ENCODE assay signal across 8 mouse cellular contexts in the genomic region with DNA sequence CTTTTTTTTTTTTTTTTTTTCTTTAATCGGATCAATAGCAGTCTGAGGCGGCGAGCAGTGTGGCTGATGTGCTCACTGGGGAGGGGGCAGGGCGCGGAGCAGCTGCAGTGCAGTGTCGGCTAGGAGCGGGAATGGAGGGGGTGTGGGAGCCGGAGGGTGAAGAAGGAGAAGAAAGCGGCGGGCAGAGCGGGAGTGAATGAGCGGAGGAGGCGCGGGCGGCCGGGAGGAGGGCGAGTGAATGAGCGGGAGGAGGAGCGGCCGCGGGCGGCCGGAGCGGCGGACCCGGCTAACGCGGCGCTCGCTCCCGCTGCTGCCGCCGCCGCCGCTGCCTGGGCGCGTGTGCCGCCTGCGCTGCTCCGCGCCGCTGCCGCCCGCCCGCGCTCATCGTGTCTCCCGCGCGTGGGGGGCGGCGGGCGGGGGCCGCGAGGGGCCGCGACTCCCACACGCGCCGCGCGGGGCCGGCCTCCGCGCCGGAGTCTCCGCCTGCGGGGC. TPM values are rescaled to one million over a fixed set of nuclear protein-coding genes. Genes with fewer than 3 reads are reported as not detected.
DNase-seq lines count a peak whose midpoint lies in the region; ATAC-seq and TF ChIP-seq lines count a peak whose summit lies in the region.

Nova1 (minus strand) TSS at position 74 of the 492 bp plus-strand sequence.

- 9% methylated on average over 44 of the region's 68 CpGs for WGBS in heart, embryonic 12.5 days
- WGBS in kidney, embryonic 16.5 days: under 1% methylated on average over 26 of the region's 68 CpGs
- 16% methylated on average over 46 of the region's 68 CpGs for WGBS in liver, adult 2 months
- WGBS in neural tube, embryonic 12.5 days: 0% methylated on average over 13 of the region's 68 CpGs

- peak within 1 kb of the TSS; percentile 75 for H3K4me2 ChIP-seq in heart, embryonic 12.5 days
- peak within 1 kb of the TSS; percentile 92 for H3K4me2 ChIP-seq in kidney, embryonic 16.5 days (replicated peaks; ENCODE audit: low read depth, low read length)
- peak within 1 kb of the TSS; percentile 68 for H3K4me2 ChIP-seq in neural tube, embryonic 12.5 days (replicated peaks)

- peak; percentile 16 for DNase-seq in thymus, postnatal 14 days
- DNase-seq in thymus, postnatal 0 days (ENCODE audit: low spot score): no peak
- no peak for DNase-seq in liver, adult 2 months (ENCODE audit: extremely low read depth, low read depth, low spot score)
- peak; percentile 25 for DNase-seq in urinary bladder, adult 2 months (ENCODE audit: low spot score)

- H3K9ac ChIP-seq in heart, embryonic 12.5 days: peak within 1 kb of the TSS; percentile 87
- peak within 1 kb of the TSS; percentile 71 for H3K9ac ChIP-seq in kidney, embryonic 16.5 days (replicated peaks; ENCODE audit: low read length)
- peak within 1 kb of the TSS; percentile 71 for H3K9ac ChIP-seq in liver, adult 2 months (ENCODE audit: low read depth, low read length)
- peak within 1 kb of the TSS; percentile 92 for H3K9ac ChIP-seq in neural tube, embryonic 12.5 days

- no peaks in the 10 kb centered on the region for H3K27me3 ChIP-seq in heart, embryonic 12.5 days (replicated peaks)
- peaks cover 7% of the 10 kb centered on the region; the same call in 1 of the 2 replicates for H3K27me3 ChIP-seq in kidney, embryonic 16.5 days (ENCODE audit: insufficient read depth, low read length)
- H3K27me3 ChIP-seq in liver, adult 2 months (ENCODE audit: control insufficient read depth, insufficient read depth, low read length): peaks cover 8% of the 10 kb centered on the region; the same call in 1 of the 2 replicates
- no peaks in the 10 kb centered on the region for H3K27me3 ChIP-seq in neural tube, embryonic 12.5 days (replicated peaks)

- no peaks in the 10 kb centered on the region for H3K36me3 ChIP-seq in heart, embryonic 12.5 days
- no peaks in the 10 kb centered on the region for H3K36me3 ChIP-seq in kidney, embryonic 16.5 days (ENCODE audit: insufficient read depth, low read length)
- H3K36me3 ChIP-seq in liver, adult 2 months (ENCODE audit: control insufficient read depth, insufficient read depth, low read length): no peaks in the 10 kb centered on the region
- no peaks in the 10 kb centered on the region for H3K36me3 ChIP-seq in neural tube, embryonic 12.5 days

- H3K4me3 ChIP-seq in embryonic fibroblast, embryonic 13.5 days (ENCODE audit: insufficient read depth, low read length): peak within 1 kb of the TSS; percentile 92
- peak within 1 kb of the TSS; percentile 90 for H3K4me3 ChIP-seq in heart, embryonic 12.5 days
- peak within 1 kb of the TSS; percentile 79 for H3K4me3 ChIP-seq in kidney, embryonic 16.5 days (ENCODE audit: low read length)
- H3K4me3 ChIP-seq in liver, adult 2 months (ENCODE audit: insufficient read depth, low read depth, low read length): peak within 1 kb of the TSS; percentile 99
- peak within 1 kb of the TSS; percentile 77 for H3K4me3 ChIP-seq in neural tube, embryonic 12.5 days

- H3K9me3 ChIP-seq in heart, embryonic 12.5 days (replicated peaks): no peaks in the 10 kb centered on the region
- no peaks in the 10 kb centered on the region for H3K9me3 ChIP-seq in kidney, embryonic 16.5 days (ENCODE audit: low read length)
- H3K9me3 ChIP-seq in neural tube, embryonic 12.5 days: no peaks in the 10 kb centered on the region

- H3K27ac ChIP-seq in embryonic fibroblast, embryonic 13.5 days (ENCODE audit: insufficient read depth, low read length): no peak within 1 kb of the TSS
- peak within 1 kb of the TSS; percentile 82 for H3K27ac ChIP-seq in heart, embryonic 12.5 days (ENCODE audit: poor library complexity, severe bottlenecking)
- peak within 1 kb of the TSS; percentile 56 for H3K27ac ChIP-seq in kidney, embryonic 16.5 days (ENCODE audit: low read length)
- H3K27ac ChIP-seq in liver, adult 2 months (replicated peaks; ENCODE audit: insufficient read depth, low read depth, low read length): no peak within 1 kb of the TSS
- H3K27ac ChIP-seq in neural tube, embryonic 12.5 days: peak within 1 kb of the TSS; percentile 94

- H3K4me1 ChIP-seq in embryonic fibroblast, embryonic 13.5 days (ENCODE audit: control insufficient read depth, insufficient read depth, low read length): no peaks in the 10 kb centered on the region; the same call in 1 of the 2 replicates
- H3K4me1 ChIP-seq in heart, embryonic 12.5 days (replicated peaks): no peaks in the 10 kb centered on the region
- peaks cover 7% of the 10 kb centered on the region for H3K4me1 ChIP-seq in kidney, embryonic 16.5 days (ENCODE audit: insufficient read depth, low read length)
- peaks cover 2% of the 10 kb centered on the region; the same call in 1 of the 2 replicates for H3K4me1 ChIP-seq in liver, adult 2 months (ENCODE audit: control insufficient read depth, insufficient read depth, low read length)
- 0 out of 2 replicates have a peak, but pooled peaks cover 3% of the 10 kb centered on the region for H3K4me1 ChIP-seq in neural tube, embryonic 12.5 days

- ATAC-seq in heart, embryonic 12.5 days (ENCODE audit: insufficient number of reproducible peaks, low FRiP score): peak; percentile 67
- ATAC-seq in kidney, embryonic 16.5 days (ENCODE audit: low FRiP score, low TSS enrichment): peak; percentile 87
- ATAC-seq in neural tube, embryonic 12.5 days (ENCODE audit: low FRiP score, low read depth): peak; percentile 84

- no peaks in the 10 kb centered on the region for H3K79me2 ChIP-seq in liver, adult 2 months (ENCODE audit: control insufficient read depth, insufficient read depth, low read length)

- TF ChIP-seq POLR2A in embryonic fibroblast, embryonic 13.5 days (IDR thresholded peaks at IDR 0.05; ENCODE audit: low read depth, low read length): no peak
- TF ChIP-seq POLR2A in liver, adult 2 months (IDR thresholded peaks at IDR 0.05; ENCODE audit: extremely low read depth, insufficient read depth, low read length): no peak

- no peak for TF ChIP-seq CTCF in embryonic fibroblast, embryonic 13.5 days (IDR thresholded peaks at IDR 0.05; ENCODE audit: borderline replicate concordance, insufficient read depth, low read length)
- no peak for TF ChIP-seq CTCF in liver, adult 2 months (IDR thresholded peaks at IDR 0.05; ENCODE audit: low read depth, low read length)

RNA-seq across cellular contexts. Expression of gene Nova1, which starts in this region (rescaled TPM):
- polyA plus RNA-seq in thymus, postnatal 0 days (2015; fragmentation: Nextera tagmentation; extraction: Ambion mirVana): 0.13 and 0.20 TPM in 2 replicates
- 3.5 and 5.9 TPM in 2 replicates for polyA plus RNA-seq in embryonic fibroblast, embryonic 13.5 days (2011; ENCODE audit: insufficient read length, low read depth, missing spikeins)
- 1.6 and 2.1 TPM in 2 replicates for polyA plus RNA-seq in heart, embryonic 12.5 days (2016; fragmentation: Nextera tagmentation; extraction: Ambion mirVana)
- 1.1 and 1.7 TPM in 2 replicates for polyA plus RNA-seq in kidney, embryonic 16.5 days (2015; fragmentation: Nextera tagmentation; extraction: Ambion mirVana)
- not detected in 2 replicates for total RNA-seq in liver, adult 2 months (2014; rRNA removed)
- not detected in 2 replicates for polyA plus RNA-seq in liver, adult 2 months (2012; rRNA removed)
- 58.1 and 59.7 TPM in 2 replicates for polyA plus RNA-seq in neural tube, embryonic 12.5 days (2016; fragmentation: Nextera tagmentation; extraction: Ambion mirVana)
- 0.96 and 0.97 TPM in 2 replicates for polyA plus RNA-seq in urinary bladder, adult 2 months (2012; rRNA removed)

Comparison
In these comparisons a context has a peak if more than half of its experiments do, and no peak if none do; other contexts are left out.
1. Peak in DNase-seq in urinary bladder, adult 2 months; RNA of the gene not detected or under 1 TPM.
2. H3K27ac ChIP-seq: peak in heart, embryonic 12.5 days (single experiment), kidney, embryonic 16.5 days (single experiment) and neural tube, embryonic 12.5 days (single experiment); none in embryonic fibroblast, embryonic 13.5 days (single experiment) and liver, adult 2 months (single experiment).
3. Peak in every context shown above with its lines, with median percentiles within 50 percentile points of each other: H3K4me3 ChIP-seq, ATAC-seq, H3K4me2 ChIP-seq and H3K9ac ChIP-seq.